Mouse (Mus musculus): Measurements from ENCODE around the gene Ruvbl2. TPM values are rescaled to one million over a fixed set of nuclear protein-coding genes. Genes with fewer than 3 reads are reported as not detected.
"Not testable (repeated sequence)": the region's sequence is repeated elsewhere in the genome, so short reads cannot be mapped to it uniquely, and the experiment has no call there.

The Ruvbl2 gene
- polyA plus RNA-seq, 1 experiment from 2014 or later = 129 TPM

- peak within 1 kb of the TSS; percentile 77 for H3K4me3 ChIP-seq
- peak within 1 kb of the TSS; percentile 91 for H3K9ac ChIP-seq
- under 1% methylated on average over 30 of the region's 37 CpGs for WGBS
- H3K27me3 ChIP-seq; H3K9me3 ChIP-seq (replicated peaks): not testable (repeated sequence)
- H3K27ac ChIP-seq = peak within 1 kb of the TSS; percentile 95
- H3K36me3 ChIP-seq = peaks cover 66% of the 10 kb centered on the region
- H3K4me1 ChIP-seq = peaks cover 41% of the 10 kb centered on the region
- peak; percentile 97 for ATAC-seq (ENCODE audit: low FRiP score)
- H3K4me2 ChIP-seq (replicated peaks) = peak within 1 kb of the TSS; percentile 85
These were observed 21.8 kb upstream of the Ruvbl2 start, which contains the start of gene Ftl1 for GRCm38 (mm10) chr7:45459564-45460140. TSS of gene Ftl1 (minus strand) at chr7:45459884.

GRCm38 (mm10) chr7:45458748-45459563 is 21.1 kb upstream of the Ruvbl2 start:
- Histone ChIP-seq H3K27me3 (no peaks in the 10 kb centered on the region), H3K4me2 (replicated peaks) (peak overlapping the region; percentile 85), H3K36me3 (peaks cover 68% of the 10 kb centered on the region), H3K4me3 (peak overlapping the region; percentile 77), H3K4me1 (peaks cover 41% of the 10 kb centered on the region), H3K9me3 (replicated peaks) (no peaks in the 10 kb centered on the region), H3K9ac (peak overlapping the region; percentile 91), H3K27ac (peak overlapping the region; percentile 95)
- ATAC-seq (ENCODE audit: low FRiP score) = peak; percentile 80
- WGBS = 2% methylated on average over 42 of the region's 43 CpGs

GRCm38 (mm10) chr7:45457204-45458060 is 19.5 kb upstream of the Ruvbl2 start:
- WGBS = 72% methylated on average over 10 of the region's 10 CpGs
- H3K9me3 ChIP-seq (replicated peaks) = no peaks in the 10 kb centered on the region
- peak overlapping the region; percentile 95 for H3K27ac ChIP-seq
- no peaks in the 10 kb centered on the region for H3K27me3 ChIP-seq
- H3K4me3 ChIP-seq = peak overlapping the region; percentile 77
- peak overlapping the region; percentile 85 for H3K4me2 ChIP-seq (replicated peaks)
- H3K9ac ChIP-seq = peak overlapping the region; percentile 91
- peaks cover 61% of the 10 kb centered on the region for H3K36me3 ChIP-seq
- ATAC-seq (ENCODE audit: low FRiP score) = no peak
- H3K4me1 ChIP-seq = peaks cover 41% of the 10 kb centered on the region

- peaks cover 58% of the 10 kb centered on the region for H3K36me3 ChIP-seq
- peak overlapping the region; percentile 85 for H3K4me2 ChIP-seq (replicated peaks)
- peak overlapping the region; percentile 77 for H3K4me3 ChIP-seq
- H3K9ac ChIP-seq = peak overlapping the region; percentile 91; the same call in 1 of the 2 replicates
- ATAC-seq (ENCODE audit: low FRiP score) = no peak
- H3K9me3 ChIP-seq (replicated peaks) = no peaks in the 10 kb centered on the region
- peak overlapping the region; percentile 6; the same call in 1 of the 2 replicates for H3K27ac ChIP-seq
- 59% methylated on average over 9 of the region's 9 CpGs for WGBS
- H3K27me3 ChIP-seq = no peaks in the 10 kb centered on the region
- H3K4me1 ChIP-seq = peaks cover 36% of the 10 kb centered on the region
These were observed 18.9 kb upstream of the Ruvbl2 start for GRCm38 (mm10) chr7:45456721-45457203.

DNA sequence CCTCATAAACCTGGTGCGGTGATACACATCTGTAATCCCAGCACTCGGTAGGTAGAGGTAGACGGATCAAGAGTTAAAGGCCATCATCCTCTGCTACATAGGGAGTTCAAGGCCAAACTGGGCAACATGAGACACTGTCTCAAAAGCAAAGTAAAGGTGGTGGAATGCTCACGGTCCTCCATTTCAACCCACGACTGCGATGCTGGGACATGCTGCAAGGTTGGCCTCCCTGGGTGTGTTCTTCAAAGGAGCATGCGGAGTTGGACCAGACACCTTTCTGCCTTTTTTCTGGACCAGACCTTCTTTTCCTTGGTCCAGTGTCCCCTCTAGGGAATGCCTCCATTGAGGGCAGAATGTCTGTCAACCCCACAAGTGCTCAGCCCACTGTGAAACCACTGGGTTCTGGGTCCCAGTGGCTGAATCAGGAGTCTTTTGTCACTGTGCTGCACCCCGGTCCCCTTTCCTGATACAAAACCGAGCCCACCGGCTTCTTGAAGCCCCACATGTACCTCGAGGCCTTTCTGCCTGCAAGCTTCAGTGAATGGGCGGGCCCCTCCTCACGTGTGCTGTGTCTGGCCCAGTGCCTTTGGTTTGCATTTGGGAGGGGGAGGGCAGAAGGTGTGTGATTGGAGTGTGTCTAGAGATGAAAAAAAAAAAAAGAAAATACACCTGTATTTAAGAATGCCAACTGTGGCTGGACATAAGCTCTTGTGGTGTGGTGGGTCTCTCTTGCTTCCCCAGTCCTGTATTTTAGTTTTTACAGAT is 18.2 kb upstream of the Ruvbl2 start:
- Histone ChIP-seq H3K36me3 (peaks cover 54% of the 10 kb centered on the region), H3K4me3 (no peak overlapping the region)

DNA sequence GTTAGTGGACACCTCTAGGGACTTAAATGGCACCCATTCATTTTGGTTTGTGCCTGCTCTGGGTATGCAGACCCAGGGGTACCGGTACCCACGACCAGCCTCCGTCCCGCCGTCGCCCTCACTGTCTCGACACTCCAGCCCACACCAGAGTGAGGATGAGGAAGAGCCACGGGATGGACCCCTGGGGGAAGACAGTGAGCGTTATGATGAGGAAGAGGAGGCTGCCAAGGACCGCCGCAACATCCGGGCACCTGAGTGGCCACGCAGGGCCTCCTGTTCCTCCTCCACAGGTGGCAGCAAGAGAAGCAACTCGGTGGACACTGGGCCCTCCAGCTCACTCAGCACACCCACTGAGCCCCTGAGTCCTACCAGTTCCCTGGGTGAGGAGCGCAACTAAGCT is 17.1 kb upstream of the Ruvbl2 start:
- Histone ChIP-seq H3K9me3 (replicated peaks) (no peaks in the 10 kb centered on the region), H3K4me2 (replicated peaks) (no peak overlapping the region), H3K4me1 (peaks cover 19% of the 10 kb centered on the region), H3K9ac (no peak overlapping the region), H3K36me3 (peaks cover 58% of the 10 kb centered on the region), H3K4me3 (no peak overlapping the region), H3K27me3 (no peaks in the 10 kb centered on the region), H3K27ac (no peak overlapping the region)
- 86% methylated on average over 15 of the region's 15 CpGs for WGBS
- no peak for ATAC-seq (ENCODE audit: low FRiP score)

More for the DNA sequence above, 18.2 kb upstream of the Ruvbl2 start:
- Histone ChIP-seq H3K27me3 (no peaks in the 10 kb centered on the region), H3K9me3 (replicated peaks) (no peaks in the 10 kb centered on the region), H3K9ac (no peak overlapping the region), H3K4me2 (replicated peaks) (no peak overlapping the region), H3K27ac (0 out of 2 replicates have a peak overlapping the region, but pooled peaks have one; percentile 2), H3K4me1 (peaks cover 30% of the 10 kb centered on the region)
- 76% methylated on average over 13 of the region's 13 CpGs for WGBS
- ATAC-seq (ENCODE audit: low FRiP score) = no peak

DNA sequence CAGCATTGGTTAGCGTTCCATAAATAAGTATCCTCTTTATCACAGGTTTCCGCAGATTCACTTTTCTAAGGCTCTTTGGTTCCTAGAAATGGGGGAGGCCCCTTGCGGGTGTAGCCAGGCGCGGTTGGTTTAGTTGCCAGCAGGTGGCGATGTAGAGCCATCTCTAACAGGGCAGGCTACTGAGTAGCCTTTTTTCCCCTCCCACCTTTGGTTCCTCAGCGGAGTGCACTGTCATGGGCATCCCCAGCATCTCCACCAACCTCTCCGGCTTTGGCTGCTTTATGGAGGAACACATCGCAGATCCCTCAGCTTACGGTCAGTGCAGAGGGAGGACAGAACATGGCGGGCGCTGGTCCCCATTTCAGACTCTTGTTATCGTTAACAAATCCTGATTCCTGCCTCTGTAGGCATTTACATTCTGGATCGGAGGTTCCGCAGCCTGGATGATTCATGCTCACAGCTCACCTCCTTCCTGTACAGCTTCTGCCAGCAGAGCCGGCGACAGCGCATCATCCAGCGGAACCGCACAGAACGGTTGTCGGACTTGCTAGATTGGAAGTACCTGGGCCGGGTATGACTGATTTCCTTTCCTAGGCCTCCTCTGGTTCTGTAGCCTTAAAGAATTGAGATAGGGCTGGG is 13.6 kb upstream of the Ruvbl2 start:
- Histone ChIP-seq H3K27me3 (no peaks in the 10 kb centered on the region), H3K27ac (no peak overlapping the region), H3K9me3 (replicated peaks) (no peaks in the 10 kb centered on the region), H3K9ac (no peak overlapping the region), H3K4me2 (replicated peaks) (no peak overlapping the region), H3K4me1 (no peaks in the 10 kb centered on the region; the same call in 1 of the 2 replicates), H3K36me3 (peaks cover 56% of the 10 kb centered on the region), H3K4me3 (no peak overlapping the region)
- ATAC-seq (ENCODE audit: low FRiP score) = peak; percentile 68
- WGBS = 55% methylated on average over 23 of the region's 23 CpGs

GRCm38 (mm10) chr7:45449974-45450373 is 12.1 kb upstream of the Ruvbl2 start:
- H3K27me3 ChIP-seq = no peaks in the 10 kb centered on the region

GRCm38 (mm10) chr7:45447325-45447990 is 9.6 kb upstream of the Ruvbl2 start:
- Histone ChIP-seq H3K4me1 (no peaks in the 10 kb centered on the region; the same call in 1 of the 2 replicates), H3K9me3 (replicated peaks) (no peaks in the 10 kb centered on the region), H3K27me3 (no peaks in the 10 kb centered on the region), H3K36me3 (peaks cover 51% of the 10 kb centered on the region), H3K9ac (no peak overlapping the region), H3K4me2 (replicated peaks) (no peak overlapping the region), H3K27ac (no peak overlapping the region), H3K4me3 (no peak overlapping the region)
- WGBS = 31% methylated on average over 11 of the region's 11 CpGs
- no peak for ATAC-seq (ENCODE audit: low FRiP score)

More at GRCm38 (mm10) chr7:45449974-45450373, 12.1 kb upstream of the Ruvbl2 start:
- Histone ChIP-seq H3K36me3 (peaks cover 46% of the 10 kb centered on the region), H3K4me1 (no peaks in the 10 kb centered on the region; the same call in 1 of the 2 replicates), H3K9ac (no peak overlapping the region), H3K27ac (no peak overlapping the region), H3K4me3 (no peak overlapping the region), H3K9me3 (replicated peaks) (no peaks in the 10 kb centered on the region), H3K4me2 (replicated peaks) (no peak overlapping the region)
- 85% methylated on average over 1 of the region's 1 CpGs for WGBS
- ATAC-seq (ENCODE audit: low FRiP score) = no peak

- H3K27me3 ChIP-seq = no peaks in the 10 kb centered on the region
- no peak for ATAC-seq (ENCODE audit: low FRiP score)
- no peak overlapping the region for H3K4me2 ChIP-seq (replicated peaks)
- no peaks in the 10 kb centered on the region for H3K9me3 ChIP-seq (replicated peaks)
- peaks cover 49% of the 10 kb centered on the region for H3K36me3 ChIP-seq
- no peak overlapping the region for H3K27ac ChIP-seq
- no peak overlapping the region for H3K4me3 ChIP-seq
- H3K4me1 ChIP-seq = no peaks in the 10 kb centered on the region; the same call in 1 of the 2 replicates
- H3K9ac ChIP-seq = no peak overlapping the region
These were observed 8.7 kb upstream of the Ruvbl2 start for GRCm38 (mm10) chr7:45446589-45446988.

Measured in hindbrain, embryonic 12.5 days (tissue).